Mouse (Mus musculus) lung, postnatal 0 days (tissue): ENCODE results near the gene Gm340.

Source experiments
- CTCF ChIP-seq: IDR thresholded peaks from 2 replicates; pipeline ENCODE4 v1.5.1; 2016; ENCODE audit warnings: antibody characterized with exemption, mild to moderate bottlenecking
- EP300 ChIP-seq: IDR thresholded peaks from 2 replicates; pipeline ENCODE4 v1.6.1; 2016; ENCODE audit warnings: antibody characterized with exemption, mild to moderate bottlenecking, control low read depth

- TF ChIP-seq CTCF (no peak), EP300 (no peak)
Measured at GRCm38 (mm10) chr19:41560856-41561255, 21.3 kb upstream of the Gm340 start.
